Mouse (Mus musculus) left cerebral cortex, postnatal 4 days (tissue): ENCODE results near the gene Syngr2. TPM values are rescaled to one million over a fixed set of nuclear protein-coding genes. Genes with fewer than 3 reads are reported as not detected.

Experiments used
- DNase-seq: peaks from one replicate; pipeline ENCODE4 v3.0.0-alpha.2; 2022
- intact Hi-C: fragments of 180-260 bp; cut with DNase I; formaldehyde crosslinking; loops from one replicate; pipeline ENCODE4 v1.15.1; 2025
- total RNA-seq, 2 experiments: library from RNA; stranded (reverse); gene quantifications; 2 replicates each; pipeline ENCODE4 v1.2.3; 2021

The Syngr2 gene
- total RNA-seq, result 10 to 100 TPM in 1 of 2 experiments, 1 to 10 TPM in 1; 9.2 to 14.1 TPM

DNA sequence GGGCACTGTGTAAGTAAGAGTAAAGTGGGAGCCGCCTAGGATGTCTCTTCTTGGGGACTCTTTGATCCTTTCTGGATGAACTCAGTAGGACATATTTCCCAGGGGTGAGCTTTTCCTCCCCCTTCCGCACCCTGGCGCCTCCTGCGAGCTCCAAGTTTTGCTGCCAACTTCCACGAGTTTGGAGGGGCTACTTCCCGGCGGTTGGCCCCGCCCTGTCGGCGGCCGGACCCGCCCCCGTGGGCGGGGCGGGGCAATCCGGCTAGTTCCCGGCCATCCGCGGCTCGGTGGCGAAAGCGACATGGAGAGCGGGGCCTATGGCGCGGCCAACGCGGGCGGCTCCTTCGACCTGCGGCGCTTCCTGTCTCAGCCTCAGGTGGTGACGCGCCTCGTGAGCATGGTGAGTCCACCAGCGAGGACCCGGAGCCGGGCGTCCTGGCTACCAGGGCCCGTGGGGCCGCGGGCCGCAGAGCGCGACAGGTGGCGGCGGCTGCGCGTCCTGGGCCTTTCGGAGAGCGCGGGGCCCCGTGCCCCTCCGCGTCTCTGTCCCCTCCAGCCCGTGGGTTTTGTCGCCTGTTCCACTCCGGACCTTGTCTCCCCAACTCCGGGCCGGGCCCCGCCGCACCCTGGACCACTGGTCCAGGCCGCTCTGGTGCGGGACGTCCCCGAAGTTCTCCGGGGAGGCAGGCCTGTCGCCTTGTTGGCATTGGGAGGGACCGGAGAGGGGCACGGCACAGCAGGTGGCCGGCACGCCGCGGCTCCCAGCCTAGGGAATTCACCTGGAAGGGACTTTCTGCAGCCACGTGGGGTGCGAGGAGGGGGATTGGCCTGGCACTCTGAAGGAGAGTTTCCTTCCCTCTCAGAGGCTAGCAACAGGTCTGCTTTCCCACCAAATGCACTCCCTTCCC lies at the start of gene Syngr2, which contains the start of gene Gm20708:
Gene Syngr2, plus strand, starts transcription at position 262 of the 905 bp plus-strand sequence.
Gene Gm20708, plus strand, starts transcription at position 262 of the 905 bp plus-strand sequence.
- peak; percentile 58 for DNase-seq
- intact Hi-C loops, result no loop called here

DNA sequence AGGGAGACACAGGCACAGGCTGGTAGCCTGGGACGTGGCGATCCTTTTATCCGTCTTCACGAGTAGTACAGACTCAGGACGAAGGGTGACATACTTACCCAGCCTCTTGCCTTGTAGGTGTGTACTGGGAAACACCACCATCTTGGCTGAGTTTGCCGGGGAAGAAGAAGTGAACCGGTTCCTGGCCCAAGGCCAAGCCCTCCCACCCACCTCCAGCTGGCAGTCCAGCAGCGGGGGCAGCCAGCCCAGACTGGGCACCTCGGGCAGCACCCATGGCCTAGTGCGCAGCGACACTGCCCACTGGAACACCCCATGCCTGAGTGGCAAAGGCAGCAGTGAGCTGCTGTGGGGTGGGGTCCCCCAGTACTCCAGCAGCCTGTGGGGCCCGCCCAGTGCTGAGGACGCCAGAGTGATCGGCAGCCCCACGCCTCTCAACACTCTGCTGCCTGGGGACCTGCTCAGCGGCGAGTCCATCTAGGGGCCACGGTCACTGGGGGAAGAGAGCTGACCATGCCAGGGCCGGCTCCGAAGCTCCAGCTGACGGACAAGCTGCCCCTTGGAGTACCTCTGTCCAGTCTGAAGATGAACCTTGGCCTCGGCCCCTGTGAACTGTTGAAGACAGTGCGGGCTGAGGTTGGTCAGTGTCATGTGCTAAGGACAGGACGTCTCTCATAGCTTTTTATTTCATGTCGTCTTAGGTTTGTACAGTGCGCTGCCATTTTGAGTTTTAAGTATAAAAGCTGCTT lies 48.9 kb upstream of the Syngr2 start:
- intact Hi-C loops, result no loop called here
- peak; percentile 51 for DNase-seq

DNA sequence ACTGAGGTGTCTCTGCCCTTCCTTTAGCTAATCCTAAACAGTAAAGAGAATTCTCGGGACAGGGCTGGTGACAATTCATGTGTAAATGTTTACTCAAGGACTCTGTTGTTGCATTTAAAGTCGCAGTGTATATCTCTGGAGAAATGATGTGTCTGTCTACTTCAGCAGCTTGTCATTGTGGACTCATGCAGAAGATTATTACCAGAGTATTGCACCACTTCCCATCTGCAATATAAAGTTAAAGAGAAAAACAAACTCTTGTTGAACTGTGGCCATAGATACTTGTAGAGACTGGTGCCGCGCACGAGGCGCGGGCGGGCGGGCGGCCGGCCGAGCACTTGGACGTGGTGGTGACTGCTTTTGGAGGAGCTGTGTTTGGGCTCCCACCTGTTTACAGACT lies 47.7 kb upstream of the Syngr2 start:
- intact Hi-C loops, result no loop called here

DNA sequence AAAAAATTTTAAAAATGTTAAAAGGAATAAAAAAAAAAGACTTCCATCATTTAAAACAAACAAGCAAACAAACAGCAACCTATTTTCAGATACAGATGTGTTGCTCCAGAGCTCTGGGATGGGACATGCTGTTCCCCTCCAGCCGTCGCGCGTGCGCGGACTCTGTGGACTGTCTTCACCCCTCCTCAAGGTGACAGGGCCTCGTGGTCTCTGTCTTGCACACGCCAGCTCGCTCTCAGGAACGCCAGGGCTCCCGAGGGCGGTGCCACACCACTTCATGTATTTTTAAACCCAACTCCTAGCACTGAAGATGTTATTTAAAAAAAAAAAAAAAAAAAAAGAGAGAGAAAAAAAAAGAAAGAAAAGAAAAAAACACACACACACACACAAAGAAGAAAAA lies 47.2 kb upstream of the Syngr2 start:
- intact Hi-C loops, result no loop called here
- no peak for DNase-seq

More for the DNA sequence above, 47.7 kb upstream of the Syngr2 start:
- no peak for DNase-seq

DNA sequence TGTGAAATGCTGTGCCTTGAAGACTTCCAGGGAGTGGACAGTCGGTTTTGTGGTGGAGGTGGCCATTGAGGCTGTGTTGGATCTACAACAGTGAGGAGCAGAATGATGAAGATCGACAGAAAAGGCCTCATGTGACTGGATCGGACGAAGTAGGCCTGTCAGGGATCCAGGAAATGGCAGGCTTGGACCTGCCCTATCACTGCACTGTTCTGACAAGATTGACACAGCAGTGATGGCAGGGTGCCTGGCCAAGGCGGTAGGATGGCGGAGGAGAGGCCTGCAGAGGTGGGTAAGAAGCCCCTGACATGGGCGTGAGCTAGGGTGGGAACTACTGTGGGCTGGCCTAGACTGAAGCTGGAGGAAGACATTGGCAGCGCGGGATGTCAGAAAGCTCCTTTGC lies 45.1 kb upstream of the Syngr2 start:
- no peak for DNase-seq
- intact Hi-C loops, result no loop called here

DNA sequence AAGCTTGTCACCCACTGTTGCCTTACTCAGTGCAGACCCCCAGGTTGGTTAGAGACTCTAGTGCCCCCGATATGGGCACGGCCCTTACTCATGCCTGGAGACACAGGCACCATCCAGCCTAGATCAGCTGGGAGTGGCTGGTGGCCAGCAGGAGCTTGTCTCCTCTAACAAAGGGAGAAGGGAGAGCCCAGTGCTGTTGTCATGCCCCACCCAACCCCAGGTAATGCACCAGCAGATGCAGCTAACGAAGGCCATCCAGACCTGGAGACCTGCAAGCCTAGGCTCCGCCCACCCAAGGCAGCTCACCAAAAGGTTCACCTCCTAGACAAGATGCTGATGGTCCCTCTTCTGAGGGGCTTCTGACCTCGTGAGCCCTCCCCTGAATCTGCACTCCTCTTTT lies 44.1 kb upstream of the Syngr2 start:
- DNase-seq, result no peak
- intact Hi-C loops, result no loop called here

DNA sequence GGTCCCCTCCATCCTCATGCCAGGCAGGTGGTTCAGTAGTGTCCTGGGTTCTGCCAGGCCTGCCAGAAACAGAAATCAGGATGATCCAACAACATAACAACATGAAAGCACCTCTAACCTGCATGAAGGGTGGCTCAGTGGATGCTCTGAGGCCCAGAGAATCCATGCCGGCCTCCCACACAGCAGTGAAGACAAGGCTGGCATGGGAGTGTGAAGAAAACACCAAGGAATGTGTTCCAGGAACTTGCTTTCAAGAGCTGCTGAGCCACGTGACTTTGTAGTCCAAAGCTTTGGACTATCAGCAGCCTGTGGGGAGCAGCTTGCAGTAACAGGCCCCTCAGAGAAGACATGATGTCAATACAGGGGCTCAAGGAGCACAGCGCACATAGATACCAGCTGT lies 43.2 kb upstream of the Syngr2 start:
- intact Hi-C loops, result no loop called here

DNA sequence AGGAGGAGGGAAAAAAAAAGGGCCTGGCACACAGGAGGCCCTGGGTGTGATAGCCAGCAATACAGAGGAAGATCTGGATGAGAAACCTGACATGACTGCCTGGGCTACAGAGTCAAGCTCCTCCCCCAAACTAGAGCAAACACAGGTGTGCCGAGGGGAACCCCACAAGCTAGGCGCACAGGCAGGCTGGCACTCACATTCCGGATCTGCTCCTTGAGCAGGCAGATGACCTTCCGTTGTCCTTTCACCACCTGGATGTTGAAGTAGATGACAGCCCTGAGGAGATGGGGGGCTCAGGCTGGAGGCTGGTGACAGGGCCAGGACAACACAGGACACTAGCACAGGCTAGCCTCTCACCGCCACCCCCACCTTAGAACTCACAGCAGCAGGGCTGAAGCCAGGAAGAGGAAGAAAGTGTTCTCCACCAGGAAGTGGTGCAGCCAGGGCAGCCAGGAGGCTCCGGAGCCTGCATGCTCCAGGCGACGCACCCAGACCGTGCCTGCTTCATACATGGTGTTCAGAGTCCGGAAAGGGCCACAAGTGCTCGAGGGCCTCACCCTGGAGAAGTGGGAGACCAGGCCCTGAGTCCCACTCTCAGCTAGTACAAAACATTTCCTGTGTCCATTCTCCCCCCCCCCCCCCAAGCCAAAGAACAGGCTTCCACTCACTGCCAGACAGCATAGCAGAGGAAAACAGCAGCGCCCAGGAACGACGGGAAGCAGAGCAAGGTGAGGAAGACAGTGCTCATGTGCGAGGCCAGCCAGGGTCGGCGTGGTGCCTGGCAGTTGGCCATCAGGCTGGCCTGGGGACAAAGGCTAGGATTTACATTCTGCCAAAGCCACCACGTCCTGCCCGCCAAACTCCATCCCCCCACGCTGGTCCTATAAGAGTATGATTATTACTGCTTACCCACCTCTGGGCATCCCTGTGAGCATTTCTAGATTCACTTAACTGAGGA lies 40.5 kb upstream of the Syngr2 start:
- DNase-seq, result peak; percentile 81

More for the DNA sequence above, 43.2 kb upstream of the Syngr2 start:
- DNase-seq, result no peak

DNA sequence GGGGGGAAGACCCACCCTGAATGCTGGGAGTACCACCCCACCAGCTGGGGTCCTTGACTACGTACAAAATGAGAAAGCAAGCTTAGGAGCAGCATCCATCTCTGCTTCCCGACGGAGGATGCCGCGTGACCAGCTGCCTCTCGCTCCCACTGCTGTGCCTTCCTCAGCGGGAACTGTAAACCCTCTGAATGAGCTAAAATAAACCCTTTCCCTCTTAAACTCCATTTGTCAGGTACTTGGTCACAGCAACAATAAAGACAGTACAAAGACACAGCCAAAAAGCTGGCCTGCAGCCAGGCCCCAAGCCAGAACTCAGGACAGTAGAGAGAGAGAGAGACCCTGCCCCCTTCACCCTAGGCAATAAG lies 39.8 kb upstream of the Syngr2 start:
- intact Hi-C loops, result no loop called here
- no peak for DNase-seq

More for the DNA sequence above, 40.5 kb upstream of the Syngr2 start:
- intact Hi-C loops, result no loop called here

DNA sequence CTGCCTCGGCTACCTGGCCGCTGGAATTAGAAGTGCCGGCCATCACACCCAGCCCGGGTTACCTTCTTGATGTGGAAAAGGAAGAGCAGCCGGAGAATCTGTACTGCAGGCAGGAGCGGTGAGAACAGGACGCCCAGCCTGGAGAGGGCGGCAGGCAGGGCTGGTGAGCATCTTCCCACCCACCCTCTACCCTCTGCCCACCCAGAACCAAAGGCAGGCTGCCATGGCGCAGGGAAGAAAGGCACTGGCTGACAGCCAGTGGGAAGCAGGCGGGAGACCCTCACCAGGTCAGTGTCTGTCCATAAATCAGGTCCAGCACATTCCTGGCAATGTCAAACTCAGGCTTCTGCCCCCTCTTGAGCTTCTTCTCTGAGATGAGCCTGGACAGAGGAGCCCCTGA lies 39.1 kb upstream of the Syngr2 start:
- peak; percentile 64 for DNase-seq
- intact Hi-C loops, result no loop called here

DNA sequence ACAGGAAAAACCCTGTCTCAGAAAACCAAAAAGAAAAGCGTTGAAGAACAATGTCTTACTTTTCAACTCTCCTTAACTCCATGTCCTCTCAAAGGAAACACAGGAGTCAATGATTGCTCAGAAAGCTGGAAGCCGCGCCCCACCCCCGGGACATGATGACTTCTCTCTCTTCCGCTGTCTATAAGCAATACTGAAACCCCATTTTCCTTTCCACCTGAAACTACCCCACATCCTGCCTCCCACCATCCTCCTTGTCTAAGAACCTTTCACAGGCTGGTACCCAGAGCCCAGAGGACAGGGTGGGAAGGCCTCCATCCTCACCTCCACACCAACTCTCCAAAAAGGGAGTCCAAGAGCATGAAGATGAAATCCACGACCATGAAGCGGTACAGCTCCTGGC lies 37.1 kb upstream of the Syngr2 start:
- DNase-seq, result no peak
- intact Hi-C loops, result no loop called here

DNA sequence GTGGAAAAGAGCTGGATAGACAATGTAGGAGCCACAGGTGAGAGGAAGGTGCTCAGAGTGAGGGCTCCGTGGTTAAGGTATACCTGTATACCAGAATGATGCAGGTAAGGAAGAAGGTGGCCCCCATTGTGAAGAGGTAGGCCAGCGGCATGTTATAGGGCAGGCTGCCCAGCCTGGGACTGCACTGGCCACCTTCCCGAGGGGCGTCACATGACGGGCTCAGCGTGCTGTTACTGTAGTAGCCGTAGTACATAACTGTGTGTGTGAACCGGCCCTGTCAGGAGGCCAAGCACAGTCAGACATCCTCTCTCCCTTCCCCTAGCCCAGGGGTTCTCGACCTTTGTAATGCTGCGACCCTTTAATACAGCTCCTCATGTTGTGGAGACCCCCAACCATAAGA lies 34.5 kb upstream of the Syngr2 start:
- no peak for DNase-seq
- intact Hi-C loops, result no loop called here

DNA sequence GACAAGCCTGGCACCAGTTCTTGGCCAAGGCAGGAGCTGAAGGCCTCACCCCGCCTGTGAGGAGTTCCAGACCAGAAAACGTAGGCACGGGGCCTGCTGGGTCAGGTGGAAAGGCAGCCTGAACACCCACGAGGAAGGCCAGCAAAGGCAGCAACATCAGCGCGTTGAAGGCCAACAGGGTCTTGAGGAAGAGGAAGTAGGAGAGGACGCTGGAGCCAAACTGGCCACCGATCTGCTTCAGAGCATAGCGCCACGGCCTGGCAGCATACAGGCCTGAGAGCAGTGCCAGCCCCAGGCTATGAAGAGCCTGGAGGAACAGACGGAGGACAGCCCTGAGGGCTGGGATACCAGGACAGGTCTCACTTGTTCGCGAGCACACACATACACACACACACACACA lies 33.9 kb upstream of the Syngr2 start:
- DNase-seq, result no peak
- intact Hi-C loops, result no loop called here

DNA sequence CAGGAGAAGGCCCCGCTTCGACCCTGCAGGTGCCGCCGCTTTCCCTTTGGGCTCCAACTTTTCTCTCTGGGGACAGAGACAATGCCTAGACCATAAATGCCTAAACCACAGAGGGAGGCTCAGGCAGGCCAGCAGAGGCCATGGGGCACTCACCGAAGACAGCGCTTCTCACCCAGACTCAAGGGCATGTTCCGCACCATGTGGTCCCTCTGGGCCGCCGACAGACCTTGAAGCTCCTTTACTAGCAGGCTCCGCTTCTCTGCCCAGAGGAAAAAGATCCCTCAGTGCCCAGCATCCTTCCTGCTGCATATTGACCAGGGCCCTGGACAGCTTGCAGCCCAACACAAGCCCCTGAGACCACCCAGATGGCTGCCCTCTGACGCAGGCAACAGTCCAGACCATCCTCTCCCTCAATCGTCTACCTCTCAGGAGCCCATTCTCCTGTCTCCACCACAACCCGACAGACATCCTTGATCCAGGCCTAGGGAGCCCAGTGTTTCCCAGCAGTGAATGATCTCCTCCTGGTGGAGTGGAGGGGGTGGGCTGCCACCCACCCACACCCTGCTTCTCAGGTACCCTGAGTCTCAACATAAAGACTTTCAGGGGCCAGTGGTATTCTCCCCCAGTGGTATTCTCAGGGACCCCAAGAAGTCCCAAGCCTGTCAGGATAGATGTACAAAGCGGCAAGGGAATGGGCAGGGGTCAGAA lies 33.2 kb upstream of the Syngr2 start:
- no peak for DNase-seq
- intact Hi-C loops, result no loop called here

DNA sequence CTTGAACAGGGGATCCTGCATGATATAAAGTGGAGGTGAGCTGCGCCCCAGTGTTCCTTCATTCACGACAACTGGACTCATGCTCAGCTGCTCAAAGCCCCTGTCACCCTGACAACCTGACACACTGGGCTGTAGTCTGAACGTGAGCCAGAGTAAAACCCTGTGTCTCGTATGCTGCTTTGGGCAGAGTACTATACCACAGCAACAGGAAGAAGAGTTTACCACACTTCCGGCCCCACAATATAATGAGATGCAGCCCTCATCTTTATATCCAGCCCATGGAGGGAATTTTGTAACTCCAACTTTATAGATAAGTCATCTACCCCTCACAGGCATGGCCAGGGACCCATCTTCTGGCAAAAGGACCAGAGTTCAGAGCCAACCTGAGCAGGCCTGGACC lies 32.4 kb upstream of the Syngr2 start:
- intact Hi-C loops, result no loop called here
- no peak for DNase-seq

DNA sequence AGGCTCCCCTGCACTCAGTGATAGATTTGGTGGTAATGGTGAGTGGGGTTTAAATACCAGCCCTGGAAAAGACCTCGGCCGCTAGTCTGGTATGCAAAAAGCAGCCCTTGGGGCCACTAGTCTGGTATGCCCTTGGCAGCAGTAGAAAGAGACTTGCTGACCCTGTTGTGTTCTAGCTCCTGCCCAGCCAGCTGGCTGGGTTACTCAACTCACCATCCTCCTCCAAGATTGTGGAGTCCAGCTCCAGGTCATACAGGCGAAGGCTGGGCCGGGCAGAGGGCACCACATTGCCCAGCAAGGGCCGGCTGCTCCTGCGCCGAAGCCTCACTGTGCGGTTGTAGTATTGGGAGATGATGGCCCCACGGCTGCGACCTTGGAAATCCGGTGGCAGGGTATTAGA lies 31.4 kb upstream of the Syngr2 start:
- no peak for DNase-seq
- intact Hi-C loops, result no loop called here

DNA sequence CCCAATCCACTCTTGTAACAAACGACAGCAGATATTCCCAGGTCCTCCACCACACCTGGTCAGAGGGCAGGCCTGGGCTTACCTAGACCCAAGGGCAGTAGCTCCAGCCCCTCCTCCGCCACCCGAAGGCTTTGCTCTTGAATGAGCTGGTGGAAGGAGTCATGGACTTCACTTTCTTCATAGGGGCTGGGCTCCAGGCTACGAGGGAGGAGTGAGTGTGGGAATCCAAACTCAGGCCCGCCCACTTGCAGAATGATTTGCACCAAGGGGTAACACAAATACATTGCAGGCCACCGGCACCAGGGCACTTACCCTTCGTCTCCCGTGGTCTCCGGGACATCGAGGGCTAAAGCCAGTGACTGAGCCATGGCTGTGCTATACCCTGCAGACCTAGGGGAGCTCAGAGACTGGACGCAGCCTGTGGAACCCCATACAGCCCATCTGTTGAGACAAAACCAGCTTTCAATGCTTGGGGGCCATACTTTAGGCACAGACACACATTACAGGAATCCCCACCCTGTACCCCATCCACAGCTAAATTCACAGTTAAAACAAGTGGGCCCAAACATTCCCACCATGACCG lies 30.5 kb upstream of the Syngr2 start:
- DNase-seq, result no peak
- intact Hi-C loops, result no loop called here

DNA sequence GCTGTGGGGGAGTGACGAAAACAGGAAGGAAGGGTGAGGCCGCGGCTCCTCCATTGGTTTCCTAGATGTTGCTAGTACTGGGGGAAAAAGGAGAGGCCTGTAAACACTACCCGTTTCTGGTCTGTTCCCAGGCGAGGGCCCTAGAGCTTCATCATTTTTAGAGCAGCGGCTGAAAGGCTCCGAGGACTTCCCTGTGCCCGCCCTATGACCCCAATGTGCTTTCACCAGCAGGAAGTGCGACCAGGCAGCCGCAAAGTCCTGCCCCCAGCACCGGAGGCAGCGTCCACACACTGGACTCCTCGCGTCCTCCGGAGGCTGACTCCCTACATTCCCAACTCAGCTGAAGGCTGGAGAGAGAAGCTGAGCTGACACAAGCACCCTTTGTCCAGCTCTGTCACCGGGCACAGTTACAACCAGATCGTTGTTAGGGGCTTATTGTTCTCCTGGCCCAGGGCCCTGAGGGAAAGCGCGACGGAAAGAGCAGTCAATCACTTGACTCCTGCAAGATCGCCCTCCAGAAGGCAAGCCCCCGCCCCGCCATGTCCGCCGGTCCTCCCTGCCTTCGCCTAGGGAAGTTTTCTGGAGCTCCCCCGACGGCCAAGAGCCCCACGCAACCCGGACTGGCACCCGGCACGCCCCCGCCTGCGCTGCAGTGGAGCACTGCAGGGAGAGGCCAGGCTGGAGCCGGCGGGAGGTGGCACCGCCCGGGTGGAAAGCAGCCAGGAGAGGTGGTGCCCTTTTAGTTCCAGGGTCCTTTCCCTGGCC lies 29.9 kb upstream of the Syngr2 start:
- DNase-seq, result peak; percentile 55
- intact Hi-C loops, result no loop called here

DNA sequence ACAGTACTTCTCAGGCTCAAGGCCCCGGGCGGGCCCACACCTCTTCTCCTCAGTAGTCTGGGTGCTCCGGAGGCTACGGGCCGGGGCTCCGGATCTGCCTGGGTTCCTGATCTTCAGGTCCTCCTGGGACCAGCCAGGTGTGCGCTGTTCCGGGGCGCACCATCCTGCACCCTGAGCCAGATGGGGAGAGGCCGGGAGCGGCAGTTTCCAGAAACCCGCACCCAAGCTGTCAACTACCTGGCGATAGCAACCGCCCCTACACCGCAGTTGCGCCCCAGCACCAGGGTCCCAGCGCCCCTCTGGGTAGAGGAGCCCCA lies 29.3 kb upstream of the Syngr2 start:
- intact Hi-C loops, result no loop called here

More for the DNA sequence above, 29.3 kb upstream of the Syngr2 start:
- DNase-seq, result no peak
